In the genomic region with DNA sequence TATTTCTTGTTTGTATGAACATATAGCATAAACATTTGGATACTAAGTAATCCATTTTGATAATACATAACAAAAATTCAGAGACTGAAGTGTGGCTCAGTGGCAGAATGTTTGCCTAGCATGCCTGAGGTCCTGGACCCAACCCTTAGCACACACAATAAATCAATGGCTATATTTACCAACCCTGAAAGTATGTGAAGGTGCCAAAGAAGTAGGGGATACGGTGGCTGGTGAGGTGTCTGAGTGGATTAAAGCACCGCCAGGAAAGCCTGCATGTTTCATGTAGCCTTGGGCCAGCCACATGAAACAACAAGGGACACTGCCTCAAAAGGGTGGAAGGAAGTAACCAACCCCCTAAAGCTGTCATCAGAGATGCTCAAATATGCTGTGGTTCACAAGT, we compare ENCODE assay signal across 20 mouse cellular contexts.
"Had no signal": no experiment of that assay in that cellular context is flagged by ENCODE, and none has a peak within 500 bp of the region (broad histone marks: within the 10 kb centered on the region; RNA-seq: fewer than 3 reads in every experiment).

No protein-coding gene starts in this region.

- H3K4me1 ChIP-seq: liver, embryonic 13.5 days; lung, embryonic 15.5 days had no signal

- H3K9ac ChIP-seq: limb, embryonic 12.5 days; limb, embryonic 15.5 days; liver, embryonic 13.5 days; lung, embryonic 15.5 days had no signal

- H3K9me3 ChIP-seq: limb, embryonic 12.5 days; limb, embryonic 15.5 days; liver, embryonic 13.5 days; lung, embryonic 15.5 days had no signal

- DNase-seq: kidney, adult 18-20 months; kidney, adult 9 months; kidney, postnatal 14 days; kidney, postnatal 4 days; layer of hippocampus, adult 9-11 months; layer of hippocampus, postnatal 36 days; left cerebral cortex, postnatal 4 days; liver, embryonic 13.5 days; lung, postnatal 4 days; midbrain, embryonic 14.5 days; right cerebral cortex, adult 18-20 months; right cerebral cortex, postnatal 14 days; right cerebral cortex, postnatal 4 days; thymus, postnatal 25 days had no signal

- H3K27me3 ChIP-seq: limb, embryonic 12.5 days; limb, embryonic 15.5 days; liver, embryonic 13.5 days; lung, embryonic 15.5 days had no signal

- H3K4me3 ChIP-seq: layer of hippocampus, adult 2 months; limb, embryonic 12.5 days; limb, embryonic 15.5 days; liver, embryonic 13.5 days; lung, embryonic 15.5 days had no signal

- H3K4me2 ChIP-seq: limb, embryonic 12.5 days; limb, embryonic 15.5 days; liver, embryonic 13.5 days; lung, embryonic 15.5 days; midbrain, embryonic 11.5 days had no signal

- H3K27ac ChIP-seq: layer of hippocampus, adult 2 months; limb, embryonic 12.5 days; limb, embryonic 15.5 days; liver, embryonic 13.5 days; lung, embryonic 15.5 days had no signal

- ATAC-seq: hindbrain, embryonic 16.5 days had no signal

- H3K36me3 ChIP-seq: limb, embryonic 12.5 days; limb, embryonic 15.5 days; liver, embryonic 13.5 days; lung, embryonic 15.5 days had no signal
